Mouse (Mus musculus) E14TG2a.4 (cell line): ENCODE data around the gene Col11a2.

ENCODE experiments used
- H3K27me3 ChIP-seq: 2 replicates; pipeline ENCODE4 v1.6.1; 2014; ENCODE audit warnings: low read length, control low read depth; ENCODE audit not compliant: insufficient read depth
- H3K36me3 ChIP-seq: 2 replicates; pipeline ENCODE4 v1.6.1; 2014; ENCODE audit warnings: low read length, control low read depth; ENCODE audit not compliant: insufficient read depth
- H3K4me1 ChIP-seq: replicated peaks from 2 replicates; pipeline ENCODE4 v1.6.1; 2014; ENCODE audit warnings: low read depth, low read length, control low read depth
- H3K4me3 ChIP-seq: replicated peaks from 2 replicates; pipeline ENCODE4 v1.5.1; 2014; ENCODE audit warnings: mild to moderate bottlenecking, low read length
- H3K9me3 ChIP-seq: 2 replicates; pipeline ENCODE4 v1.6.1; 2014; ENCODE audit warnings: low read length, control low read depth
- CTCF ChIP-seq: conservative IDR thresholded peaks from 2 replicates; pipeline ENCODE4 v1.5.1; 2014; ENCODE audit warnings: low read length
- NANOG ChIP-seq: IDR thresholded peaks from 2 replicates; pipeline ENCODE4 v1.6.1; 2014; ENCODE audit warnings: borderline replicate concordance, low read length, mixed read lengths
- POU5F1 ChIP-seq: IDR thresholded peaks from 2 replicates; pipeline ENCODE4 v1.6.1; 2014; ENCODE audit warnings: low read length, borderline replicate concordance

Col11a2 gene

GRCm38 (mm10) chr17:34102831-34103230, 63.6 kb downstream of the Col11a2 start:
- Histone ChIP-seq H3K27me3 (peaks cover 27% of the 10 kb centered on the region), H3K4me1 (peaks cover 23% of the 10 kb centered on the region), H3K36me3 (peaks cover 5% of the 10 kb centered on the region; the same call in 1 of the 2 replicates), H3K9me3 (no peaks in the 10 kb centered on the region), H3K4me3 (no peak overlapping the region)
- TF ChIP-seq CTCF = no peak
- TF ChIP-seq POU5F1 = no peak

DNA sequence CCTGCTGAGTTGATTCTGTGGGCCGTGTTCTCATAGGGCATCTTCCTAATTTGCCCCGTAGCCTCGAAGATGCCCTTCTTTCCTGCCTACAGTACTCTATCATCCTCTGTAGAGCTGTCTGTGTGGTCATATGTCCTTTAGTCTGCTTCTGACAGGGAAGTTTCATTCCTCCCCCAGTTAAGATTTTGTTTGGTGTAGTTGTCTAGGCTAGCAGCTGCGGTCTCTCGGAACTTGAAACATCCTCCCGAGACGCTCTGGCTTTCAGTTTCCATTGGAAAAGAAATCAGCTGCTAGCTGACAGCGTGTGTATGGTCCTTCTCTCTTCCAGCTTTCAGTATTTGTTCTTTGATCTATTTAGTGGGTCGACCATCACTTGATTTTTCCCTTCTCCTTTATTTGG, 65.6 kb downstream of the Col11a2 start:
- Histone ChIP-seq H3K4me1 (peaks cover 17% of the 10 kb centered on the region), H3K9me3 (no peaks in the 10 kb centered on the region), H3K27me3 (peaks cover 24% of the 10 kb centered on the region), H3K36me3 (peaks cover 16% of the 10 kb centered on the region), H3K4me3 (no peak overlapping the region)
- TF ChIP-seq NANOG = no peak
- TF ChIP-seq CTCF = no peak
- no peak for TF ChIP-seq POU5F1

DNA sequence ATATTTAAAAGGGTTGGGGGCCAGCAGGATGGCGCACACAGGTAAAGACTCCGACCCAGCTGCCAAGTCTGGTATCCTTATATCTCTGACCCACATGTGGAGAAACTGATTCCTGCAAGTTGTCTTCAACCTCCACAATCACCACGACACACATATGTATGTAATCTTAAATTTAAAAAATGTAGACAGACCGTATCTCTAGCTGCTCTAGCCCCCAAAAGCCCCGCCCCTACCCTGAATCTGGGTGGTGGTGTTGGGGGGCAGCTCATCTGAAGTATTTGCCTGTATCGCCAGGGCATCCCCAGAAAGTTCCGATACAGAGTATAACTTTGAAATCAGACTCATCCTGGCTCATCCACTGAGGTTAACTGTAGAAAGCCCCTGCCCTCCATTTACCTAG, 67.3 kb downstream of the Col11a2 start:
- H3K4me3 ChIP-seq = no peak overlapping the region
- H3K4me1 ChIP-seq = peaks cover 21% of the 10 kb centered on the region
- peaks cover 9% of the 10 kb centered on the region for H3K27me3 ChIP-seq
- TF ChIP-seq POU5F1 = no peak
- TF ChIP-seq CTCF = no peak
- no peak for TF ChIP-seq NANOG
- H3K36me3 ChIP-seq = peaks cover 33% of the 10 kb centered on the region
- H3K9me3 ChIP-seq = no peaks in the 10 kb centered on the region

DNA sequence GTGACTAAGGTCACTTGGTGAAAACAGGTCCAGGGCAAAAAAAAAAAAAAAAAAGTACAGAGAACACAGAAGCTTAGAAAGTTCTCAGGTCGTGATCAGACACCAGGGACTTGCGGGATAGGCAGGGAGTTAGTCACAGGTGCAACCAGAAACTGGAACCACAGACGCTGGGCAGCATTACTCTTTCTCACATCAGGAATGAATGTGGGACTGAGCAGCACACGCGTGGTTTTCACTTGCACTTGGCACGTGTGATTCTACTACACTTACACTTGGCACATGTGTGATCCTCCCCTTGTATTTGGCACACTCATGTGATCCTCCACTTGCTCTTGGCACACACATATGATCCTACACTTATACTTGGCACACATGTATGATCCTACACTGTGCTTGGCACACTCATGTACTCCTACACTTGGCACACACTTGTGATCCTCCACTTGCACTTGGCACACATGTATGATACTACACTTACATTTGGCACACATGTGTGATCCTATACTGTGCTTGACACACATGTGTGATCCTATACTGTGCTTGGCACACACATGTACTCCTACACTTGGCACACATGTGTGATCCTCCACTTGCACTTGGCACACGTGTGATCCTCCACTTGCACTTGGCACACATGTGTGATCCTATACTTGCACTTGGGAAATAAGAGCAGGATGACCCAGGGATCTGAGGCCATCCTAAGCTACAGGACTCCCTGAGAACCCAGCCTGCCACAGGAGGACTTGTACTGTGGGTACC, 68.1 kb downstream of the Col11a2 start:
- no peak for TF ChIP-seq CTCF
- no peak for TF ChIP-seq NANOG
- no peak for TF ChIP-seq POU5F1
- Histone ChIP-seq H3K9me3 (no peaks in the 10 kb centered on the region), H3K27me3 (peaks cover 9% of the 10 kb centered on the region), H3K36me3 (peaks cover 40% of the 10 kb centered on the region), H3K4me1 (peaks cover 23% of the 10 kb centered on the region), H3K4me3 (no peak overlapping the region)

DNA sequence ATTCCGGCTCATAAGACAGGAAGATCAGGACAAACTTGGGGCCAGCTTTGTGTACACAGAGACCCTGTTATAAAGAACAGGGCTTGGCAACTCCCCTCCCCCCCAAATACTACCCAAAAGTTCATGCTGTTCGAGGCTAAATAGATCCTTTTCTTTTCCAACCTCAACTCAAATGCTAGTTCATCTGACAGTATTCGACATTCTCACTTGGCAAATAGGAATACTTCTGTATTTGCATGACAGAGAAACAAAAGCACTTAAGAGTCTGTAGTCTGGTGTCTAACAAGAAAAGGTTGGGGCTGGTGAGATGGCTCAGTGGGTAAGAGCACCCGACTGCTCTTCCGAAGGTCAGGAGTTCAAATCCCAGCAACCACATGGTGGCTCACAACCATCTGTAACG, 69.2 kb downstream of the Col11a2 start:
- H3K4me1 ChIP-seq = peaks cover 34% of the 10 kb centered on the region
- TF ChIP-seq POU5F1 (no peak), CTCF (no peak), NANOG (no peak)
- H3K36me3 ChIP-seq = peaks cover 52% of the 10 kb centered on the region
- no peak overlapping the region for H3K4me3 ChIP-seq
- peaks cover 8% of the 10 kb centered on the region for H3K27me3 ChIP-seq
- no peaks in the 10 kb centered on the region for H3K9me3 ChIP-seq

- Histone ChIP-seq H3K4me3 (no peak overlapping the region), H3K4me1 (peaks cover 42% of the 10 kb centered on the region), H3K27me3 (peaks cover 4% of the 10 kb centered on the region), H3K9me3 (no peaks in the 10 kb centered on the region), H3K36me3 (peaks cover 60% of the 10 kb centered on the region)
- TF ChIP-seq POU5F1 (no peak), CTCF (peak; percentile 27; the same call in 1 of the 2 replicates)
Observed at GRCm38 (mm10) chr17:34109038-34109805, 70.0 kb downstream of the Col11a2 start.

GRCm38 (mm10) chr17:34109806-34110195, 70.6 kb downstream of the Col11a2 start:
- Histone ChIP-seq H3K36me3 (peaks cover 66% of the 10 kb centered on the region), H3K4me3 (no peak overlapping the region), H3K4me1 (peaks cover 48% of the 10 kb centered on the region), H3K27me3 (no peaks in the 10 kb centered on the region), H3K9me3 (no peaks in the 10 kb centered on the region)
- TF ChIP-seq POU5F1 = no peak

DNA sequence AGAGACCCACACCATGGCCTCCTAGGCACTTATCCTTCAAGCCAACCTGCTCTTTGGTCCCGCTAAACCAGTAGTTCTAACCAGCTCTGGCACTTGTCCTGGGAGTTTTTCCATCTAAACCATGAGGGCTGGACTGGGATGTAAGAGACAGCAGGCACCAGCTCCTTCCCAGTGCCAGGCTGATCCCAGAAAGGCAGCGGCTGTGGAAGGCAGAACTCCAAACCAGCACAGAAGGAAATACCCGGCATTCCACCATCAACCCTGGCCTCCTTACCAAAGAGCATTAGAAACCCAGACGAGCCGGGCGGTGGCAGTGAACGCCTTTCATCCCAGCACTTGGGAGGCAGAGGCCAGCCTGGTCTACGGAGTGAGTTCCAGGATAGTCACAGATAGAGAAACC, 71.1 kb downstream of the Col11a2 start:
- Histone ChIP-seq H3K4me1 (peaks cover 53% of the 10 kb centered on the region), H3K27me3 (no peaks in the 10 kb centered on the region), H3K36me3 (peaks cover 71% of the 10 kb centered on the region), H3K4me3 (no peak overlapping the region), H3K9me3 (no peaks in the 10 kb centered on the region)
- no peak for TF ChIP-seq NANOG
- no peak for TF ChIP-seq CTCF
- no peak for TF ChIP-seq POU5F1
